In genomic region chr8:64690306-64690705, GRCm38 (mm10) we compare ENCODE assay signal across 17 mouse cellular contexts. TPM values are rescaled to one million over a fixed set of nuclear protein-coding genes. Genes with fewer than 3 reads are reported as not detected.
DNase-seq lines count a peak whose midpoint lies in the region; ATAC-seq and TF ChIP-seq lines count a peak whose summit lies in the region.
"Had no signal": no experiment of that assay in that cellular context is flagged by ENCODE, and none has a peak within 500 bp of the region (broad histone marks: within the 10 kb centered on the region; RNA-seq: fewer than 3 reads in every experiment).

No protein-coding gene starts in this region.

- no peaks in the 10 kb centered on the region for H3K36me3 ChIP-seq in limb, embryonic 14.5 days (ENCODE audit: control insufficient read depth, insufficient read depth, low read length)
- H3K36me3 ChIP-seq in neural tube, embryonic 15.5 days, result no peaks in the 10 kb centered on the region
- H3K36me3 ChIP-seq in intestine, postnatal 0 days (ENCODE audit: control insufficient read depth, insufficient read depth), result no peaks in the 10 kb centered on the region
- H3K36me3 ChIP-seq: heart, embryonic 15.5 days; intestine, embryonic 15.5 days; liver, embryonic 15.5 days had no signal

- ATAC-seq in limb, embryonic 14.5 days (ENCODE audit: low FRiP score, low read depth), result no peak
- no peak for ATAC-seq in neural tube, embryonic 15.5 days (ENCODE audit: low FRiP score)
- ATAC-seq in intestine, postnatal 0 days, result no peak
- ATAC-seq: intestine, embryonic 15.5 days had no signal

- WGBS in limb, embryonic 14.5 days, result 82% methylated on average over 6 of the region's 6 CpGs
- WGBS in neural tube, embryonic 15.5 days, result 67% methylated on average over 6 of the region's 6 CpGs
- 79% methylated on average over 6 of the region's 6 CpGs for WGBS in intestine, postnatal 0 days

- H3K9me3 ChIP-seq in limb, embryonic 14.5 days (ENCODE audit: control insufficient read depth, low read length), result no peaks in the 10 kb centered on the region
- no peaks in the 10 kb centered on the region for H3K9me3 ChIP-seq in neural tube, embryonic 15.5 days (replicated peaks)
- H3K9me3 ChIP-seq in intestine, postnatal 0 days (ENCODE audit: control insufficient read depth), result no peaks in the 10 kb centered on the region
- H3K9me3 ChIP-seq: heart, embryonic 15.5 days; intestine, embryonic 15.5 days; liver, embryonic 15.5 days had no signal

- no peak overlapping the region for H3K9ac ChIP-seq in limb, embryonic 14.5 days (ENCODE audit: low read depth, low read length, severe bottlenecking)
- H3K9ac ChIP-seq in neural tube, embryonic 15.5 days (replicated peaks), result no peak overlapping the region
- H3K9ac ChIP-seq in intestine, postnatal 0 days (ENCODE audit: low read depth, low read length), result no peak overlapping the region
- H3K9ac ChIP-seq: heart, embryonic 15.5 days; intestine, embryonic 15.5 days; liver, embryonic 15.5 days had no signal

- peak; percentile 45 for TF ChIP-seq CTCF in layer of hippocampus, adult 2 months (conservative IDR thresholded peaks at IDR 0.05)
- no peak for TF ChIP-seq CTCF in intestine, postnatal 0 days (IDR thresholded peaks at IDR 0.05; ENCODE audit: low read depth)

- DNase-seq in adrenal gland, adult 2 months, result peak; percentile 48
- no peak for DNase-seq in adrenal gland, adult 8-10 months
- no peak for DNase-seq in layer of hippocampus, adult 2 months (ENCODE audit: low spot score in 2 of 2)
- no peak for DNase-seq in layer of hippocampus, postnatal 25 days (ENCODE audit: extremely low spot score in 1 of 2, low spot score in 1 of 2)
- no peak for DNase-seq in limb, embryonic 14.5 days (ENCODE audit: low spot score)
- no peak for DNase-seq in gastrocnemius, adult 18-20 months (ENCODE audit: low spot score)
- DNase-seq: adrenal gland, postnatal 36 days; cerebellum, adult 11 months; gastrocnemius, postnatal 10 days; kidney, postnatal 4 days had no signal

- peak overlapping the region; percentile 81; the same call in 1 of the 2 replicates for H3K4me2 ChIP-seq in limb, embryonic 14.5 days (replicated peaks; ENCODE audit: low read depth, low read length, severe bottlenecking)
- peak overlapping the region; percentile 65 for H3K4me2 ChIP-seq in neural tube, embryonic 15.5 days
- H3K4me2 ChIP-seq in intestine, postnatal 0 days (replicated peaks; ENCODE audit: low read depth), result no peak overlapping the region
- H3K4me2 ChIP-seq: liver, embryonic 15.5 days had no signal

- 0 out of 2 replicates have a peak, but pooled peaks cover 6% of the 10 kb centered on the region for H3K4me1 ChIP-seq in limb, embryonic 14.5 days (ENCODE audit: control insufficient read depth, insufficient read depth, low read length)
- H3K4me1 ChIP-seq in neural tube, embryonic 15.5 days, result peaks cover 25% of the 10 kb centered on the region
- H3K4me1 ChIP-seq in intestine, postnatal 0 days (replicated peaks; ENCODE audit: control insufficient read depth, insufficient read depth, low read length), result 0 out of 2 replicates have a peak, but pooled peaks cover 4% of the 10 kb centered on the region

- no peak for TF ChIP-seq POLR2A in limb, embryonic 14.5 days (IDR thresholded peaks at IDR 0.05; ENCODE audit: borderline replicate concordance, extremely low read depth, insufficient read depth, insufficient read length)

- H3K27ac ChIP-seq in layer of hippocampus, adult 2 months, result peak overlapping the region; percentile 99
- no peak overlapping the region for H3K27ac ChIP-seq in limb, embryonic 14.5 days (replicated peaks; ENCODE audit: low read depth, low read length)
- H3K27ac ChIP-seq in neural tube, embryonic 15.5 days (replicated peaks), result no peak overlapping the region
- no peak overlapping the region for H3K27ac ChIP-seq in intestine, postnatal 0 days (ENCODE audit: low read depth, low read length)
- H3K27ac ChIP-seq: intestine, embryonic 15.5 days; liver, embryonic 15.5 days; macrophage had no signal

- H3K4me3 ChIP-seq in layer of hippocampus, adult 2 months, result peak overlapping the region; percentile 93
- 0 out of 2 replicates have a peak overlapping the region, but pooled peaks have one; percentile 70 for H3K4me3 ChIP-seq in limb, embryonic 14.5 days (replicated peaks; ENCODE audit: low read length)
- peak overlapping the region; percentile 57 for H3K4me3 ChIP-seq in neural tube, embryonic 15.5 days (replicated peaks)
- no peak overlapping the region for H3K4me3 ChIP-seq in intestine, postnatal 0 days (ENCODE audit: low read depth, low read length)
- H3K4me3 ChIP-seq: erythroblast, embryonic 14.5 days; heart, embryonic 15.5 days; intestine, embryonic 15.5 days; liver, embryonic 15.5 days had no signal

- H3K27me3 ChIP-seq in limb, embryonic 14.5 days (ENCODE audit: control insufficient read depth, insufficient read depth, low read length), result no peaks in the 10 kb centered on the region
- no peaks in the 10 kb centered on the region for H3K27me3 ChIP-seq in neural tube, embryonic 15.5 days (replicated peaks)
- peaks cover 14% of the 10 kb centered on the region for H3K27me3 ChIP-seq in intestine, postnatal 0 days (replicated peaks; ENCODE audit: control insufficient read depth, insufficient read depth, low read length)
- H3K27me3 ChIP-seq: intestine, embryonic 15.5 days had no signal

RNA-seq across cellular contexts. Expression of gene Cpe, which starts 2.5 kb away (rescaled TPM):
- 1,000 to 10,000 TPM in 1 of 2 experiments, 100 to 1,000 TPM in 1; 895 to 1,063 TPM for total RNA-seq in adrenal gland, adult 2 months (2021)
- polyA plus RNA-seq in adrenal gland, adult 2 months (2012; rRNA removed), result 299 and 315 TPM in 2 replicates
- total RNA-seq in adrenal gland, adult 8-10 months (2022), result 1,000 to 10,000 TPM in 2 of 4 experiments, 100 to 1,000 TPM in 2; 953 to 1,190 (median 1,047) TPM
- 1,000 to 10,000 TPM; 2,581 to 2,789 TPM for total RNA-seq in layer of hippocampus, adult 2 months (2021)
- total RNA-seq in layer of hippocampus, postnatal 25 days (2021), result 1,000 to 10,000 TPM; 3,120 to 3,267 TPM
- polyA plus RNA-seq in limb, embryonic 14.5 days (2012; rRNA removed), result 132 and 139 TPM in 2 replicates
- polyA plus RNA-seq in limb, embryonic 14.5 days (2014; fragmentation: Nextera tagmentation; extraction: Ambion mirVana), result 194 and 222 TPM in 2 replicates
- 686 and 775 TPM in 2 replicates for polyA plus RNA-seq in neural tube, embryonic 15.5 days (2015; fragmentation: Nextera tagmentation; extraction: Ambion mirVana)
- total RNA-seq in gastrocnemius, adult 18-20 months (2021), result 100 to 1,000 TPM; 215 to 272 TPM
- 173 and 185 TPM in 2 replicates for polyA plus RNA-seq in intestine, postnatal 0 days (2015; fragmentation: Nextera tagmentation; extraction: Ambion mirVana)
- polyA plus RNA-seq: erythroblast, embryonic 14.5 days had no signal

RNA-seq across cellular contexts. Expression of gene Msmo1, which starts 43.3 kb away (rescaled TPM):
- 100 to 1,000 TPM; 213 to 344 TPM for total RNA-seq in adrenal gland, adult 2 months (2021)
- 19.4 and 34.0 TPM in 2 replicates for polyA plus RNA-seq in adrenal gland, adult 2 months (2012; rRNA removed)
- 100 to 1,000 TPM; 191 to 284 (median 277) TPM for total RNA-seq in adrenal gland, adult 8-10 months (2022)
- 10 to 100 TPM; 85.9 to 86.4 TPM for total RNA-seq in layer of hippocampus, adult 2 months (2021)
- total RNA-seq in layer of hippocampus, postnatal 25 days (2021), result 100 to 1,000 TPM in 1 of 2 experiments, 10 to 100 TPM in 1; 98.9 to 101 TPM
- polyA plus RNA-seq in limb, embryonic 14.5 days (2012; rRNA removed), result 52.9 and 55.6 TPM in 2 replicates
- polyA plus RNA-seq in limb, embryonic 14.5 days (2014; fragmentation: Nextera tagmentation; extraction: Ambion mirVana), result 79.5 and 99.9 TPM in 2 replicates
- polyA plus RNA-seq in neural tube, embryonic 15.5 days (2015; fragmentation: Nextera tagmentation; extraction: Ambion mirVana), result 140 and 152 TPM in 2 replicates
- total RNA-seq in gastrocnemius, adult 18-20 months (2021), result 1 to 10 TPM; 2.9 to 4.9 TPM
- polyA plus RNA-seq in intestine, postnatal 0 days (2015; fragmentation: Nextera tagmentation; extraction: Ambion mirVana), result 78.7 and 87.4 TPM in 2 replicates

Comparison
In these comparisons a context has a peak if more than half of its experiments do, and no peak if none do; other contexts are left out.
1. RNA of gene Msmo1, which starts 43.3 kb away (total RNA-seq): 213 to 344 TPM in adrenal gland, adult 2 months, 191 to 284 TPM in adrenal gland, adult 8-10 months, 98.9 to 101 TPM in layer of hippocampus, postnatal 25 days and 85.9 to 86.4 TPM in layer of hippocampus, adult 2 months; 2.9 to 4.9 TPM in gastrocnemius, adult 18-20 months; every median in the first group is over 10 times any median in the second.